Mouse (Mus musculus): ENCODE data around the gene Shd. TPM values are rescaled to one million over a fixed set of nuclear protein-coding genes. Genes with fewer than 3 reads are reported as not detected.
A peak's percentile ranks its signal among the peaks of the same experiment; 100 is the strongest.

Gene Shd
- polyA plus RNA-seq, 1 experiment from 2014 or later, result 11.0 TPM

DNA sequence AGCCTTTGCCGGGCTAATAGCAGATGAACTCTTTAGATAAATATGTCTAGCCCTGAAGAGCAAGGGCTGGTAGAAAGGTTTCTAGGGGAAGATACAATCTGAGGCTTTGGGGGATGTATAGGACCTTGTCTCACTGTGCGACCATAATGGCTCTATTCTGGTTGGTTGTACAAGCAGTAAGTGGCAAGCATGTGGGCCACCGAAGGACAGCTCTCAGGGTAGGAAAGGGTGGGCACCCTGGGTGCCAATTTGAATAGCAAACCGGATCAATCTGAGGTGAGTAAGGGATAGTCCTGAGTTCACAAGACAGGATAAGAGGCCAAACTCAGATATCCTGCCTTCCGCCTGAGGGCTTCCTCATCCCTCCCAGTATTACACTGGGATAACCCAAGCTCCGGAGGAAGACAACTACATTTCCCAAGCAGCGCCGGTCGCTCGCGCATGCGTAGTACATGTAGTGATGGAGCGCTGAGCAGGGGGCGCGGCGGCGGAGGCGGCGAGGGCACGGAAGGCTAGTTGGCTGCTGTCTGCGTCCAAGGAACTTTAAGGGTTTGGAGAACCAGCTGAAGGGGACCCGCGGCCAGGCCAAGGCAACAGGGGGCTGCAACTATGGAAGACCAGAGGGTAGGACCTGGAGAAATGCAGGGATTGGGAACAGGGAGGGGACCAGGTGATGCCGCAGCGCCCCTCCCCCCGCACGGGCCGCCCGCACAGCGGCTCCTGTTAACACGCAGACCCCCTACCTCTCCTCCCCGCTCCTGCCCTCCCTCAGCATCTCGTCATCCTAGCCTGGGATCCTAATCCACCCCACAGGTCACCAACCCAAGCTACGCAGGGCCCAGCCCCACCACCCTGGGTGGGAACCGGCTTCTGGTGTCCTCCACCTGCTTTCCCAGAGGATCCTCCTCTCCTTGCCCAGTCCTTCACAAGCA is 16.0 kb downstream of the Shd start, which contains the start of gene Fsd1:
TSS of gene Fsd1 (plus strand) at position 480 of the 932 bp plus-strand sequence.
- DNase-seq (ENCODE audit: low spot score), result peak; percentile 83
- ATAC-seq (ENCODE audit: low read depth), result peak; percentile 74

DNA sequence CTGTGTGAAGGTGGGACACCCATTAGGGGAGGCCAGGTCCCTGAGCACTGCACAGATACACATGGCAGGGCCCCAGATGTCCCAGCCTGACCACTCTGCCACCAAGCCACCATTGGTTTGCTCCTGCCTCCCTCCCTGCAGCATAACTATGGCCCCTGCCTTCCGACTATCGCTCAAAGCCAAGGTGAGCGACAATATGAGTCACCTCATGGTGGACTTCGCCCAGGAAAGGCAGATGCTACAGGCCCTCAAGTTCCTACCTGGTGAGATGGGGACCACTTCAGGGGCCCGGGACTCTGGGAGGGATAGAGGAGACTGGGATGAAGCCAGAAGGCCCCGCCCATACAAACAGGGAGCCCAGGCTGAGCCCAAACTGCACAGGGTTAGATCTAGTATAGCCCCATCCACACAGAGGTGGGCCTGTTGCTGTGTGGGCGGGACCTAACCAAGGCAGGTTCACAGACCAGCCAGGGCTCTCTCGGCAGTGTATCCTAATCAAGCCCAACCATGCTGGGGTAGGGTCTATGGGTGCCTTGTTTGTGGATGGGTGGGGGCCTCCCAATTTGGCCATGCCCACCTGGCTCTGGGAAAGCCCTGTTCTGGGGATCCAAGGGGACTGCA is 20.1 kb downstream of the Shd start:
- Histone ChIP-seq H3K9me3 (ENCODE audit: control insufficient read depth, low read length) (no peaks in the 10 kb centered on the region), H3K27ac (replicated peaks; ENCODE audit: low read depth, low read length) (no peak overlapping the region), H3K4me3 (ENCODE audit: low read depth, low read length) (no peak overlapping the region), H3K4me1 (ENCODE audit: control insufficient read depth, insufficient read depth, low read length) (no peaks in the 10 kb centered on the region), H3K4me2 (ENCODE audit: low read depth, low read length) (no peak overlapping the region), H3K9ac (ENCODE audit: low read depth, low read length) (no peak overlapping the region), H3K36me3 (ENCODE audit: control insufficient read depth, insufficient read depth, low read length) (0 out of 2 replicates have a peak, but pooled peaks cover 6% of the 10 kb centered on the region), H3K27me3 (replicated peaks; ENCODE audit: control insufficient read depth, insufficient read depth, low read length) (no peaks in the 10 kb centered on the region)
- no peak for ATAC-seq (ENCODE audit: low read depth)
- no peak for DNase-seq (ENCODE audit: low spot score)
- WGBS, result 76% methylated on average over 7 of the region's 8 CpGs

More for the DNA sequence above, 16.0 kb downstream of the Shd start, which contains the start of gene Fsd1:
- H3K9me3 ChIP-seq (ENCODE audit: control insufficient read depth, low read length), result no peaks in the 10 kb centered on the region
- H3K4me2 ChIP-seq (ENCODE audit: low read depth, low read length), result peak within 1 kb of the TSS; percentile 68
- 0 out of 2 replicates have a peak, but pooled peaks cover 3% of the 10 kb centered on the region for H3K36me3 ChIP-seq (ENCODE audit: control insufficient read depth, insufficient read depth, low read length)
- no peaks in the 10 kb centered on the region for H3K27me3 ChIP-seq (replicated peaks; ENCODE audit: control insufficient read depth, insufficient read depth, low read length)
- H3K27ac ChIP-seq (replicated peaks; ENCODE audit: low read depth, low read length), result no peak within 1 kb of the TSS
- no peaks in the 10 kb centered on the region for H3K4me1 ChIP-seq (ENCODE audit: control insufficient read depth, insufficient read depth, low read length)
- 9% methylated on average over 31 of the region's 35 CpGs for WGBS
- H3K4me3 ChIP-seq (ENCODE audit: low read depth, low read length), result peak within 1 kb of the TSS; percentile 50
- H3K9ac ChIP-seq (ENCODE audit: low read depth, low read length), result peak within 1 kb of the TSS; percentile 60

DNA sequence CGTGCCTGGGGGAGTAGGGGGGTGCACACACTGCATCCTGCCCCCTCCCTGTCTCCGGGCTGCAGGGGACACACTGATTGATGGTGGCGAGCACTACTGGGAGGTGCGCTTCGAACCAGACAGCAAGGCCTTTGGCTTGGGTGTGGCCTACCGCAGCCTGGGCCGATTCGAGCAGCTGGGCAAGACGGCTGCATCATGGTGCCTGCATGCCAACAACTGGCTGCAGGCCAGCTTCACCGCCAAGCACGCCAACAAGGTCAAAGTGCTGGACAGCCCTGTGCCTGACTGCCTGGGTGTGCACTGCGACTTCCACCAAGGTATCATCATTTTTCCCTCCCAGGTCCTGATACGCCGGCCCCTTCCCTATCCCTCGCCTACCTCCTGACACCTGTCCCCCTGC is 25.7 kb downstream of the Shd start:
- ATAC-seq (ENCODE audit: low read depth) (no peak), DNase-seq (ENCODE audit: low spot score) (no peak)
- H3K36me3 ChIP-seq (ENCODE audit: control insufficient read depth, insufficient read depth, low read length), result 0 out of 2 replicates have a peak, but pooled peaks cover 14% of the 10 kb centered on the region
- 0 out of 2 replicates have a peak, but pooled peaks cover 2% of the 10 kb centered on the region for H3K4me1 ChIP-seq (ENCODE audit: control insufficient read depth, insufficient read depth, low read length)
- no peak overlapping the region for H3K4me3 ChIP-seq (ENCODE audit: low read depth, low read length)
- H3K27me3 ChIP-seq (replicated peaks; ENCODE audit: control insufficient read depth, insufficient read depth, low read length), result no peaks in the 10 kb centered on the region; the same call in 1 of the 2 replicates
- no peak overlapping the region for H3K9ac ChIP-seq (ENCODE audit: low read depth, low read length)
- H3K27ac ChIP-seq (replicated peaks; ENCODE audit: low read depth, low read length), result no peak overlapping the region
- 88% methylated on average over 15 of the region's 15 CpGs for WGBS
- H3K4me2 ChIP-seq (ENCODE audit: low read depth, low read length), result no peak overlapping the region
- no peaks in the 10 kb centered on the region for H3K9me3 ChIP-seq (ENCODE audit: control insufficient read depth, low read length)

DNA sequence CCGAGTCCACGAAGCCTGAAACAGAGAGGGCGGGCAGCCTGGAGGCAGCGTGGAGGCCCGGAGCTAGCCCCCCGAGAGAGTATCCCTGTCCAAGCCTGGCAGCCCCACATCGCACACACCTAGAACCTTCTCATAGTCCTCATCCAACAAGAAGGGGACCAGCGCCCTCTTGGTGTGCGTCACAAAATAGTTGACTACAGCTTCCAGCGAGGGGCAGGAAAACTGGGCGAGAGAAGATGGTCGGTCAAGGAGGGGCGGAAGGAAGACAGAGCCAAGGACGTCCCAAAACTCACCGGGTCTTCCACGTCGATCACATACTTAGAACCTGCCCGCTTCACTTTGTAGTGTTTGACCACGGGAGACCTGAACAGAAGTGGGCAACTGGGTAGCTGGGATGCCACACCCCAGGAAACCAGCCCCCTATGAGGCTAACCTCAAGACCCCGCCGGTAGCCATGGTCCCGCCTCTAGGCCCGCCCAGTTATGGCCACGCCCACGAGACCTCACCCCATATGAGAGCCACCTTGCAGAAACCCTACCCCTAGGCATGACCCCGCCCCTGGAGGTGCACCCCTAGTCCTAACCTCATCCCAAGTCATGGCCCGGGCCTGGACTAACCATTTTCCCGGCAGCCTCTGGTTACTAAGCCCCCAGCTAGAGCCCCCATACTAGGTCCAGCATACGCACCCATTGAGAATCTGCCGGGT is 29.7 kb downstream of the Shd start:
- Histone ChIP-seq H3K4me1 (ENCODE audit: control insufficient read depth, insufficient read depth, low read length) (0 out of 2 replicates have a peak, but pooled peaks cover 2% of the 10 kb centered on the region), H3K9me3 (ENCODE audit: control insufficient read depth, low read length) (no peaks in the 10 kb centered on the region), H3K27me3 (replicated peaks; ENCODE audit: control insufficient read depth, insufficient read depth, low read length) (no peaks in the 10 kb centered on the region; the same call in 1 of the 2 replicates), H3K36me3 (ENCODE audit: control insufficient read depth, insufficient read depth, low read length) (0 out of 2 replicates have a peak, but pooled peaks cover 11% of the 10 kb centered on the region), H3K4me2 (ENCODE audit: low read depth, low read length) (peak overlapping the region; percentile 40), H3K4me3 (ENCODE audit: low read depth, low read length) (peak overlapping the region; percentile 20), H3K27ac (replicated peaks; ENCODE audit: low read depth, low read length) (no peak overlapping the region), H3K9ac (ENCODE audit: low read depth, low read length) (no peak overlapping the region; the same call in 1 of the 2 replicates)
- peak; percentile 34; the same call in 1 of the 2 replicates for ATAC-seq (ENCODE audit: low read depth)
- WGBS, result 10% methylated on average over 28 of the region's 30 CpGs
- no peak for DNase-seq (ENCODE audit: low spot score)

DNA sequence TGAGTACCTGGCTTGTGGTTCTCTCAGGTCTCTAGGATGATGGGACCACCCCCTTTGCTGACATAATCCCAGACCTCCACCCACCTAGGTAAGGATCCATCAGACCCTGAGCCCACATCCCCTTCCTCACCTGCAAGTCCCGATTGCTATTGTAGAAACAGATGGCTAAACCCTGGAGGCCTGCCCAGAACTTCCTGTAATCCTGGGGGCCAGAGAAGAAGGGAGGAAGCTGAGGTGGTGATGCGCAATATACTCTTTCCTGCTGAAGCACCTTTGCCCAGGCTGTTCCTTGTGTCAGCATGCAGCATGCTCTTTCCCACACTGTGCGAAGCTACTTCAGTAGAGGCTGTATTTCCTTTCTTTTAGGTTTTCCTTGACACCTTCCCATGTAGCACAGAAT is 32.7 kb downstream of the Shd start:
- DNase-seq (ENCODE audit: low spot score) (no peak), ATAC-seq (ENCODE audit: low read depth) (no peak)
- no peak overlapping the region for H3K4me2 ChIP-seq (ENCODE audit: low read depth, low read length)
- H3K36me3 ChIP-seq (ENCODE audit: control insufficient read depth, insufficient read depth, low read length), result no peaks in the 10 kb centered on the region
- no peaks in the 10 kb centered on the region; the same call in 1 of the 2 replicates for H3K27me3 ChIP-seq (replicated peaks; ENCODE audit: control insufficient read depth, insufficient read depth, low read length)
- no peak overlapping the region for H3K27ac ChIP-seq (replicated peaks; ENCODE audit: low read depth, low read length)
- no peak overlapping the region for H3K4me3 ChIP-seq (ENCODE audit: low read depth, low read length)
- 85% methylated on average over 3 of the region's 3 CpGs for WGBS
- H3K9ac ChIP-seq (ENCODE audit: low read depth, low read length), result no peak overlapping the region
- H3K9me3 ChIP-seq (ENCODE audit: control insufficient read depth, low read length), result no peaks in the 10 kb centered on the region
- 0 out of 2 replicates have a peak, but pooled peaks cover 2% of the 10 kb centered on the region for H3K4me1 ChIP-seq (ENCODE audit: control insufficient read depth, insufficient read depth, low read length)

DNA sequence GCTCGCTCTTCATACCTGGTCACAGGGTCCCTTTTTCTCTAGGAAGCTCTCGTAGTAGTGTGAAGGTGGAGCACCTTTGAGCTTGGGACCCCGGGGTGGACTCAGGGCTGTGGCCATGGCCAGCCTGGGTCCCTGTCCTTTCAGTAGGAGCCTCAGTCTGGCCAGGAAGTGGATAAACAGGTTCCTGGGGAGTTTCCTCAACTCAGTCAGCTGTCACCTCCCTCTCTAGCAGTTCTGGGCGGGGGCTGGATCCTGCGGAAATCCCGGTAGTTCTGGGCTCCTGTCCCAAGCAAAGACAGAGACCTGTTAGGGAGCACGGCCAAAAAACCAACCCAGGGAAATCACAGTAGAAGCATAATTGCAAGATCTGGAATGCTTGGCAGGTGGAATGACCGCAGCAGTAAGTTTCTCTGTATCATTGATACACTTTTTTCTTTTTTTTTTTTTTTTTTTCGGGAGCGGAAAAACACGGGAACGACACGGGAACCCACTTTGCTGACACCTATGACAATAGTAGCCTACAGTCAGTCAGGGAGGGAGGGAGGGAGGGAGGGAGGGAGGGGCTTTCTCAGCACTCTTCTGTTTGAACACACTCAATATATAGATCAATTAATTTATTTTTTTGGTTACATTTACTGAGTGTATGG is 35.3 kb downstream of the Shd start, which contains the start of the genes Stap2 and Mpnd:
TSS of gene Stap2 (minus strand) at position 170 of the 647 bp plus-strand sequence.
TSS of gene Mpnd (plus strand) at position 297 of the 647 bp plus-strand sequence.
- no peaks in the 10 kb centered on the region; the same call in 1 of the 2 replicates for H3K27me3 ChIP-seq (replicated peaks; ENCODE audit: control insufficient read depth, insufficient read depth, low read length)
- ATAC-seq (ENCODE audit: low read depth) (no peak), DNase-seq (ENCODE audit: low spot score) (peak; percentile 79)
- H3K4me1 ChIP-seq (ENCODE audit: control insufficient read depth, insufficient read depth, low read length), result peaks cover 9% of the 10 kb centered on the region; the same call in 1 of the 2 replicates
- 39% methylated on average over 13 of the region's 13 CpGs for WGBS
- peak within 1 kb of the TSS; percentile 37; the same call in 1 of the 2 replicates for H3K9ac ChIP-seq (ENCODE audit: low read depth, low read length)
- H3K36me3 ChIP-seq (ENCODE audit: control insufficient read depth, insufficient read depth, low read length), result no peaks in the 10 kb centered on the region
- peak within 1 kb of the TSS; percentile 27 for H3K4me2 ChIP-seq (ENCODE audit: low read depth, low read length)
- H3K9me3 ChIP-seq (ENCODE audit: control insufficient read depth, low read length), result no peaks in the 10 kb centered on the region
- no peak within 1 kb of the TSS for H3K27ac ChIP-seq (replicated peaks; ENCODE audit: low read depth, low read length)
- peak within 1 kb of the TSS; percentile 14; the same call in 1 of the 2 replicates for H3K4me3 ChIP-seq (ENCODE audit: low read depth, low read length)

DNA sequence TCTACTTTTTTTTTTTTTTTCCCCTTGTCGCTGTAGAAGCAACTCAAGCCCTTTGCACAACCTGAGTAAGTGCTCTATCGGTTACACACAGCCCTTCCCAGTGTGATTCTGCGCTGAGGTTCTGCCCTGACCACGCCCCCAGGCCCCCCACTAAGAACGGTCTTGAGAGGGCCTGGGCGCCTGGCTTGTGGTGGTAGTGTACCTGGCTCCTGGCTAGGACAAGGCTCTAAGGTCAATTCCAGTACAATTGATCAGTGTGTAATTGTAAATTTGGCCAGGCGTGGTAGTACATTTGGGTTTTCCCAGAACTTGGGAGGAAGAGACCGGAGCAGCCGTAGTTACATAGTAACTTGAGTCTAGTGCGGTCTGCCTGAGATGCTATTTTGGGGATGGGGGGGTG is 36.7 kb downstream of the Shd start:
- Histone ChIP-seq H3K27ac (replicated peaks; ENCODE audit: low read depth, low read length) (peak overlapping the region; percentile 62; the same call in 1 of the 2 replicates), H3K4me1 (ENCODE audit: control insufficient read depth, insufficient read depth, low read length) (peaks cover 14% of the 10 kb centered on the region; the same call in 1 of the 2 replicates), H3K9ac (ENCODE audit: low read depth, low read length) (no peak overlapping the region), H3K36me3 (ENCODE audit: control insufficient read depth, insufficient read depth, low read length) (peaks cover 8% of the 10 kb centered on the region), H3K4me3 (ENCODE audit: low read depth, low read length) (no peak overlapping the region), H3K4me2 (ENCODE audit: low read depth, low read length) (peak overlapping the region; percentile 100; the same call in 1 of the 2 replicates), H3K27me3 (replicated peaks; ENCODE audit: control insufficient read depth, insufficient read depth, low read length) (no peaks in the 10 kb centered on the region), H3K9me3 (ENCODE audit: control insufficient read depth, low read length) (no peaks in the 10 kb centered on the region)
- WGBS, result 43% methylated on average over 10 of the region's 10 CpGs
- DNase-seq (ENCODE audit: low spot score), result no peak
- ATAC-seq (ENCODE audit: low read depth), result no peak
